Mouse (Mus musculus): ENCODE data around the gene Ranbp9. TPM values are rescaled to one million over a fixed set of nuclear protein-coding genes. Genes with fewer than 3 reads are reported as not detected.
A peak's percentile ranks its signal among the peaks of the same experiment; 100 is the strongest.

Gene Ranbp9
- total and polyA plus RNA-seq, 3 experiments, result 66.3 to 132 (median 81.0) TPM

GRCm38 (mm10) chr13:43479767-43480571, 1.1 kb downstream of the Ranbp9 start:
- H3K36me3 ChIP-seq (replicated peaks), result peaks cover 12% of the 10 kb centered on the region
- peaks cover 7% of the 10 kb centered on the region; the same call in 1 of the 2 replicates for H3K27me3 ChIP-seq (ENCODE audit: insufficient read depth, low read length)
- TF ChIP-seq CTCF (IDR thresholded peaks at IDR 0.05; ENCODE audit: low read depth, low read length), result no peak
- no peak for TF ChIP-seq GATA1 (IDR thresholded peaks at IDR 0.05; ENCODE audit: borderline replicate concordance, low read length)
- no peak for TF ChIP-seq TAL1 (conservative IDR thresholded peaks at IDR 0.05; ENCODE audit: low read depth, low read length)
- TF ChIP-seq POLR2AphosphoS5 (IDR thresholded peaks at IDR 0.05; ENCODE audit: insufficient replicate concordance, low read depth, low read length), result no peak
- no peak for TF ChIP-seq GATA2 (IDR thresholded peaks at IDR 0.05; ENCODE audit: borderline replicate concordance, low read depth, low read length)
- peaks cover 48% of the 10 kb centered on the region for H3K4me1 ChIP-seq (ENCODE audit: insufficient read depth, low read depth, low read length)
- DNase-seq (ENCODE audit: low spot score) (no peak), ATAC-seq (ENCODE audit: extremely low read depth, insufficient number of reproducible peaks, low FRiP score, poor library complexity, severe bottlenecking) (no peak)
- H3K4me3 ChIP-seq (ENCODE audit: low read depth, low read length), result peak overlapping the region; percentile 88
- H3K9me3 ChIP-seq (replicated peaks), result no peaks in the 10 kb centered on the region

- Histone ChIP-seq H3K4me1 (ENCODE audit: insufficient read depth, low read depth, low read length) (peaks cover 48% of the 10 kb centered on the region), H3K36me3 (replicated peaks) (peaks cover 19% of the 10 kb centered on the region), H3K4me3 (ENCODE audit: low read depth, low read length) (peak overlapping the region; percentile 88), H3K9me3 (replicated peaks) (no peaks in the 10 kb centered on the region), H3K27me3 (ENCODE audit: insufficient read depth, low read length) (0 out of 2 replicates have a peak, but pooled peaks cover 2% of the 10 kb centered on the region)
- TF ChIP-seq GATA1 (IDR thresholded peaks at IDR 0.05; ENCODE audit: borderline replicate concordance, low read length) (no peak), GATA2 (IDR thresholded peaks at IDR 0.05; ENCODE audit: borderline replicate concordance, low read depth, low read length) (no peak), POLR2AphosphoS5 (IDR thresholded peaks at IDR 0.05; ENCODE audit: insufficient replicate concordance, low read depth, low read length) (no peak), TAL1 (conservative IDR thresholded peaks at IDR 0.05; ENCODE audit: low read depth, low read length) (no peak), CTCF (IDR thresholded peaks at IDR 0.05; ENCODE audit: low read depth, low read length) (no peak)
- no peak for DNase-seq (ENCODE audit: low spot score)
- ATAC-seq (ENCODE audit: extremely low read depth, insufficient number of reproducible peaks, low FRiP score, poor library complexity, severe bottlenecking), result no peak
These were observed 1.9 kb downstream of the Ranbp9 start for GRCm38 (mm10) chr13:43479024-43479705.

GRCm38 (mm10) chr13:43478586-43478985, 2.5 kb downstream of the Ranbp9 start:
- H3K27me3 ChIP-seq (ENCODE audit: insufficient read depth, low read length), result no peaks in the 10 kb centered on the region
- peaks cover 53% of the 10 kb centered on the region for H3K4me1 ChIP-seq (ENCODE audit: insufficient read depth, low read depth, low read length)
- peak overlapping the region; percentile 59; the same call in 1 of the 2 replicates for H3K4me3 ChIP-seq (ENCODE audit: low read depth, low read length)
- no peak for ATAC-seq (ENCODE audit: extremely low read depth, insufficient number of reproducible peaks, low FRiP score, poor library complexity, severe bottlenecking)
- H3K9me3 ChIP-seq (replicated peaks), result no peaks in the 10 kb centered on the region
- TF ChIP-seq TAL1 (conservative IDR thresholded peaks at IDR 0.05; ENCODE audit: low read depth, low read length) (no peak), CTCF (IDR thresholded peaks at IDR 0.05; ENCODE audit: low read depth, low read length) (no peak), GATA2 (IDR thresholded peaks at IDR 0.05; ENCODE audit: borderline replicate concordance, low read depth, low read length) (no peak), GATA1 (IDR thresholded peaks at IDR 0.05; ENCODE audit: borderline replicate concordance, low read length) (no peak), POLR2AphosphoS5 (IDR thresholded peaks at IDR 0.05; ENCODE audit: insufficient replicate concordance, low read depth, low read length) (no peak)
- H3K36me3 ChIP-seq (replicated peaks), result peaks cover 24% of the 10 kb centered on the region
- no peak for DNase-seq (ENCODE audit: low spot score)

GRCm38 (mm10) chr13:43477098-43477697, 3.9 kb downstream of the Ranbp9 start:
- peaks cover 26% of the 10 kb centered on the region for H3K36me3 ChIP-seq (replicated peaks)
- ATAC-seq (ENCODE audit: extremely low read depth, insufficient number of reproducible peaks, low FRiP score, poor library complexity, severe bottlenecking) (no peak), DNase-seq (ENCODE audit: low spot score) (no peak)
- H3K4me3 ChIP-seq (ENCODE audit: low read depth, low read length), result no peak overlapping the region
- H3K9me3 ChIP-seq (replicated peaks), result no peaks in the 10 kb centered on the region
- peaks cover 53% of the 10 kb centered on the region for H3K4me1 ChIP-seq (ENCODE audit: insufficient read depth, low read depth, low read length)
- no peak for TF ChIP-seq GATA1 (IDR thresholded peaks at IDR 0.05; ENCODE audit: borderline replicate concordance, low read length)
- TF ChIP-seq GATA2 (IDR thresholded peaks at IDR 0.05; ENCODE audit: borderline replicate concordance, low read depth, low read length), result no peak
- no peak for TF ChIP-seq POLR2AphosphoS5 (IDR thresholded peaks at IDR 0.05; ENCODE audit: insufficient replicate concordance, low read depth, low read length)
- no peak for TF ChIP-seq CTCF (IDR thresholded peaks at IDR 0.05; ENCODE audit: low read depth, low read length)
- TF ChIP-seq TAL1 (conservative IDR thresholded peaks at IDR 0.05; ENCODE audit: low read depth, low read length), result no peak
- H3K27me3 ChIP-seq (ENCODE audit: insufficient read depth, low read length), result no peaks in the 10 kb centered on the region

- TF ChIP-seq GATA1 (IDR thresholded peaks at IDR 0.05; ENCODE audit: borderline replicate concordance, low read length), result no peak
- no peak for TF ChIP-seq GATA2 (IDR thresholded peaks at IDR 0.05; ENCODE audit: borderline replicate concordance, low read depth, low read length)
- TF ChIP-seq POLR2AphosphoS5 (IDR thresholded peaks at IDR 0.05; ENCODE audit: insufficient replicate concordance, low read depth, low read length), result no peak
- no peak for TF ChIP-seq CTCF (IDR thresholded peaks at IDR 0.05; ENCODE audit: low read depth, low read length)
- no peak for TF ChIP-seq TAL1 (conservative IDR thresholded peaks at IDR 0.05; ENCODE audit: low read depth, low read length)
- peaks cover 26% of the 10 kb centered on the region for H3K36me3 ChIP-seq (replicated peaks)
- H3K4me1 ChIP-seq (ENCODE audit: insufficient read depth, low read depth, low read length), result peaks cover 45% of the 10 kb centered on the region
- H3K4me3 ChIP-seq (ENCODE audit: low read depth, low read length), result no peak overlapping the region
- ATAC-seq (ENCODE audit: extremely low read depth, insufficient number of reproducible peaks, low FRiP score, poor library complexity, severe bottlenecking), result no peak
- DNase-seq (ENCODE audit: low spot score), result no peak
- no peaks in the 10 kb centered on the region for H3K9me3 ChIP-seq (replicated peaks)
- no peaks in the 10 kb centered on the region for H3K27me3 ChIP-seq (ENCODE audit: insufficient read depth, low read length)
These were observed 4.9 kb downstream of the Ranbp9 start for GRCm38 (mm10) chr13:43476226-43476625.

All from G1E (cell line).